Mouse (Mus musculus) liver, adult 2 months (tissue): ENCODE data around the gene Ptprm. TPM values are rescaled to one million over a fixed set of nuclear protein-coding genes. Genes with fewer than 3 reads are reported as not detected.

Experiments used
- DNase-seq: peaks from one replicate; pipeline ENCODE4 v3.0.0-alpha.2; 2011; ENCODE audit warnings: low read depth, low spot score; ENCODE audit errors: extremely low read depth
- H3K27ac ChIP-seq: fragments of 200-500 bp; replicated peaks from 2 replicates; pipeline ENCODE4 v1.5.1; 2012; ENCODE audit warnings: low read depth, mild to moderate bottlenecking, control low read depth, inconsistent platforms, low read length; ENCODE audit not compliant: insufficient read depth
- H3K27me3 ChIP-seq: fragments of 200-500 bp; 2 replicates; pipeline ENCODE4 v1.6.1; 2012; ENCODE audit warnings: mild to moderate bottlenecking, moderate library complexity, low read length, inconsistent platforms; ENCODE audit not compliant: control insufficient read depth, insufficient read depth
- H3K36me3 ChIP-seq: fragments of 200-500 bp; 2 replicates; pipeline ENCODE4 v1.6.1; 2012; ENCODE audit warnings: low read length, inconsistent platforms; ENCODE audit not compliant: control insufficient read depth, insufficient read depth
- H3K4me1 ChIP-seq: fragments of 200-500 bp; 2 replicates; pipeline ENCODE4 v1.6.1; 2011; ENCODE audit warnings: low read length; ENCODE audit not compliant: control insufficient read depth, insufficient read depth
- H3K4me3 ChIP-seq: fragments of 200-500 bp; 2 replicates; pipeline ENCODE4 v1.5.1; 2011; ENCODE audit warnings: low read depth, mild to moderate bottlenecking, control low read depth, low read length, moderate library complexity; ENCODE audit not compliant: insufficient read depth
- H3K79me2 ChIP-seq: fragments of 200-500 bp; 2 replicates; pipeline ENCODE4 v1.6.1; 2012; ENCODE audit warnings: inconsistent platforms, mild to moderate bottlenecking, low read length, moderate library complexity; ENCODE audit not compliant: control insufficient read depth, insufficient read depth
- H3K9ac ChIP-seq: fragments of 200-500 bp; 2 replicates; pipeline ENCODE4 v1.6.1; 2012; ENCODE audit warnings: low read depth, mild to moderate bottlenecking, control low read depth, inconsistent platforms, low read length
- CTCF ChIP-seq: fragments of 200-500 bp; IDR thresholded peaks from 2 replicates; pipeline ENCODE4 v1.5.1; 2011; ENCODE audit warnings: low read depth, low read length, control low read depth
- POLR2A ChIP-seq: fragments of 200-500 bp; IDR thresholded peaks from 2 replicates; pipeline ENCODE4 v1.6.1; 2011; ENCODE audit warnings: low read length, control low read depth; ENCODE audit not compliant: insufficient read depth; ENCODE audit errors: extremely low read depth
- WGBS: fragments of 180-500 bp; shearing (Covaris S2); methylation state at CpG from one replicate; pipeline ENCODE4 v1.1.7; 2018; 5-methylcytosine and 5-hydroxymethylcytosine counted together
- polyA plus RNA-seq: library from polyadenylated mRNA; depleted of rRNA; stranded (reverse); fragments of >200 nt; gene quantifications from 2 replicates; pipeline ENCODE4 v1.2.3, GENCODE M21; 2012
- total RNA-seq: library from RNA; depleted of rRNA; stranded (reverse); fragments of >200 nt; gene quantifications from 2 replicates; pipeline ENCODE4 v1.2.3, GENCODE M21; 2014

Ptprm gene
- total and polyA plus RNA-seq, 2 experiments, result 0.78 to 3.3 TPM

DNA sequence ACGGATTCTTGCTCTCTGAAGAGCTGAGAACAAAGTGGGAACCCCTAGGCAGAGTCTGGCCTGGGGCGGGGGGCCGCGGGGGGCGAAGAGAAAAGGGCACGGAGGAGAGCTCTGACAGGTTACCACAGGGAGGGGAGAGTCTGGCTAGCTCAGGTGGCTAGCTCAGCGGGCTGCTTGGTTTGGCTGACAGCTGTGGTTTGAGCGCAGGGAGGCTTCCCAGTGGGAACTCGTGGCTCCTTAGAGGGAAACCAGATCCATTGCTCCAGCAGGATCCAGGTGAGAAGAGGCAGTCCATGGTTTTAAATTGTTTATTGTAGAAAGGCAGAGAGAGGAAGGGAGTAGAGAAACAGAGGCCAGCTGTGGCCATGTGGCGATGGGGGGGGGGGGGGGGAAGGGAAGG lies 689.5 kb downstream of the Ptprm start:
- Histone ChIP-seq H3K27ac (no peak overlapping the region), H3K4me1 (no peaks in the 10 kb centered on the region), H3K36me3 (no peaks in the 10 kb centered on the region), H3K27me3 (no peaks in the 10 kb centered on the region), H3K79me2 (no peaks in the 10 kb centered on the region), H3K9ac (no peak overlapping the region), H3K4me3 (no peak overlapping the region)
- TF ChIP-seq CTCF, result no peak
- TF ChIP-seq POLR2A, result no peak
- no peak for DNase-seq
- 74% methylated on average over 10 of the region's 10 CpGs for WGBS

DNA sequence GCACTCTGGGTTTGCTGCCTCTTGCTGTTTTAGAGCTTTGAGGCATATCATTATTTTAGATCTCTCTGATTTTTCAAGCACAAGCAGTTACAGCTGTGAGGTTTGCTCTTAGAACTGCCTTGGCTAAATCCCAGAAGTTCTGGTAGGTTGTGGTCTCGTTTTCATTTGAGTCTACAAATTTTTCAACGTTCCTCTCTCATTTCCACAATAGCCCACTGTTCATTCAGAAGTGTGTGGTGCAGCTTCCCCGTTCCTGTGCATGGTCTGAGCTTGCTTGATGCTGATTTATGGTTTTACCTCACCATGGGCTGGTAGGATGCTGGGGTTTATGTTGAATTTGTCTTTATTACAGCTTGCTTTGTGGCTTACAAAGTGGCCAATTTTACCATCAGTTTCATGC lies 695.0 kb downstream of the Ptprm start:
- H3K36me3 ChIP-seq, result no peaks in the 10 kb centered on the region
- DNase-seq, result no peak
- no peaks in the 10 kb centered on the region for H3K4me1 ChIP-seq
- WGBS, result 66% methylated on average over 3 of the region's 3 CpGs
- H3K27me3 ChIP-seq, result no peaks in the 10 kb centered on the region
- H3K9ac ChIP-seq, result no peak overlapping the region
- TF ChIP-seq POLR2A (no peak), CTCF (no peak)
- H3K4me3 ChIP-seq, result no peak overlapping the region
- no peaks in the 10 kb centered on the region for H3K79me2 ChIP-seq
- no peak overlapping the region for H3K27ac ChIP-seq

DNA sequence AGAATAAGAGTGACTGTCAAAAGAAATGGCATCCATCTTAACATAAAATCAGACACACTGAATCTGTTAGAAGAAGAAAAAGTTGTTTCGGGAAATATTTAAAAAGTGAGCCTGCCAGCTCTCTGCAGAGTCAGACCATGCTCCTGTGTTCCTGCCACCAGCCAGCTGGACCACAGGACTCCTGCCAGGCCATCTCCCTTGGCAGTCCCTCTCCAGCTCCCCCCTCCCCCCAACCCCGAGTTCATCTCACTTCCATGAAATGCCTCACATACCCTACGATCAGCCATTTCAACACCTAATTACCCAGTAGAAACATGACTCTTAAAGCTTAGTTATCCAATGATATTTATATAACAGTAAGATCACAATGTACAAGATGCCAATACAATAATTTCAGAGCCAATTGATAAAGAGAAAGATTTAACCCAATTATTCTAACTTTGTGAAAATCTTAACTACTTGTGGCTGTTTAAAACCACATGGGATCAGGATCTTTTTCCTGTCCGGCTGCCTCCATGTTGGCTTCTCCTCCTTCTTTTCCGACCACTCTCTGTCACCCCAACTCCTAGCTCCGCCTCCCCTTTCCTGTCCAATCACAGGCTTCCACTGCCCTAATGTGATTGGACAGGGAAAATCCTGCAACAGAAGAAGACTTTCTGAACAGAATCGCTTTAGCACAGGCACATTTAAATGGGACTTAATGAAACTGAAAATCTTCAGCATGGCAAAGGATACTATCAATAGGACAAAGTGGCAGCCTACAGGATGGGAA lies 716.1 kb downstream of the Ptprm start:
- TF ChIP-seq CTCF (no peak), POLR2A (no peak)
- WGBS, result 86% methylated on average over 7 of the region's 7 CpGs
- no peak overlapping the region for H3K27ac ChIP-seq

DNA sequence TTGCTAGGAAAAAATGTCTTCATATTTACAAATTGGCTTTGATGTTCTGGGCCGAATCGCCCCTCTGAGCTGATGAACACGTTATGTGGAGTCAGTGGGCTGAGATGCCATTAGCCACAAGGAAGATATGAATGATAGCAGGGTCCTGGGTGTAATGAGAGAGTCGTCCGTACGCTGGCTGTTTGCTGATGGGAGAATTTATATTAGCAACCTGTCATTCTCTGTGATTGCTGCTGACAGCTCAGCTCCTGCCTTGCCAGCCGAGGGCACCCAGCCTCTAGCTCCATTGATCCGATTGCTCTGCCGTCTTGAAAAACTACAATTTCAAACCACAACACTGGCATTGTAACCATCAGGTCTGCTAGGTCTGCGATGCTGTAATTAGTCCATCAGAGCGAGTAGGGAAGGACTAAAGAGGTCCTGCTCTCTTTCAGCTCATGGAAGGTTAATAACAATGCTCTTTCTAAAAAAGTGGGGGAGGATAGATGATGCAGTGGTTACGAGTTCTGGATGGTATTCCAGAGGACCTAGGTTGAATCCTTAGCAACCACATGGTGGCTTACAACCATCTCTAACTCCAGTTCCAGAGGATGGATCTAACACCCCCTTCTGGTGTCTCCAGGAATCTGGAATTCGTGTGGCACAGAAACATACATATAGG lies 734.1 kb downstream of the Ptprm start:
- no peak overlapping the region for H3K4me3 ChIP-seq
- no peaks in the 10 kb centered on the region for H3K27me3 ChIP-seq
- no peaks in the 10 kb centered on the region for H3K4me1 ChIP-seq
- TF ChIP-seq CTCF (no peak), POLR2A (no peak)
- 73% methylated on average over 13 of the region's 13 CpGs for WGBS
- no peaks in the 10 kb centered on the region for H3K36me3 ChIP-seq
- H3K27ac ChIP-seq, result no peak overlapping the region
- H3K79me2 ChIP-seq, result no peaks in the 10 kb centered on the region
- DNase-seq, result no peak
- no peak overlapping the region for H3K9ac ChIP-seq

More for the DNA sequence above, 716.1 kb downstream of the Ptprm start:
- no peak overlapping the region for H3K4me3 ChIP-seq
- H3K9ac ChIP-seq, result no peak overlapping the region
- H3K4me1 ChIP-seq, result no peaks in the 10 kb centered on the region
- H3K79me2 ChIP-seq, result no peaks in the 10 kb centered on the region
- H3K36me3 ChIP-seq, result no peaks in the 10 kb centered on the region
- H3K27me3 ChIP-seq, result no peaks in the 10 kb centered on the region
- DNase-seq, result no peak

DNA sequence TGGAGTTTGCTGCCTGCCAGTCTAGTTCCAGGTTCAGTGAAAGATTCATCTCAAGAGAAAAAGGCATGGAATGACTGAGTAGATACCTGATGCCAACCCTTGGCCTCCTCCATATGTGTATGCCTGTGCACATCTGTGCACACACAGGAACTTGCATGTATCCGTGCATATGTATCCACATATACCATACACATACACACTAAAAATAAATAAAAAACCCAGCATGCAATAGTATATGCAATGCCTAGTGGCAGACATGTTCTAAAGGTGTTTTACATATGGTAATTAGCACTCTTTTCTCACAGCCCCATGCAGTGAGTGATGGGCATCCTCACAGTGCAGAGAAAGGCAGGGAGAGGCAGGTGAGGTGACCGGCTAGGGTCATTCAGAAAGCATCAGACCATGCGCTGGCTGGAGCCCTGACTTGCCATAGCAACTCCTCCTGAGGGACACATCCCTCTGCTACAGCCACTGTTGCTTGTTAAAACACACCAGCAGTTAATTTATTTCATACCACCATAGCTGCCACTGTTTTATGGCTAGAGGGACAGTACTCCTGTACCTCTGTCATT lies 734.9 kb downstream of the Ptprm start:
- H3K27me3 ChIP-seq, result no peaks in the 10 kb centered on the region
- H3K36me3 ChIP-seq, result no peaks in the 10 kb centered on the region
- WGBS, result 84% methylated on average over 3 of the region's 3 CpGs
- no peak overlapping the region for H3K9ac ChIP-seq
- H3K4me1 ChIP-seq, result no peaks in the 10 kb centered on the region
- TF ChIP-seq CTCF (no peak), POLR2A (no peak)
- H3K4me3 ChIP-seq, result no peak overlapping the region
- H3K27ac ChIP-seq, result no peak overlapping the region
- no peak for DNase-seq
- H3K79me2 ChIP-seq, result no peaks in the 10 kb centered on the region
